Mouse (Mus musculus) bone marrow macrophage, adult 2 months (primary cell): ENCODE data around the gene Fam57a. TPM values are rescaled to one million over a fixed set of nuclear protein-coding genes. Genes with fewer than 3 reads are reported as not detected.

Source experiments
- H3K27ac ChIP-seq: 2 replicates; pipeline ENCODE4 v1.5.1; 2012; ENCODE audit warnings: low read depth, low read length; ENCODE audit not compliant: insufficient read depth
- H3K4me1 ChIP-seq: 2 replicates; pipeline ENCODE4 v1.6.1; 2012; ENCODE audit warnings: low read length; ENCODE audit not compliant: control insufficient read depth, insufficient read depth
- H3K4me3 ChIP-seq: 2 replicates; pipeline ENCODE4 v1.5.1; 2012; ENCODE audit warnings: mild to moderate bottlenecking, low read length, moderate library complexity; ENCODE audit not compliant: insufficient read depth
- CTCF ChIP-seq: IDR thresholded peaks from 2 replicates; pipeline ENCODE4 v1.5.1; 2012; ENCODE audit warnings: low read depth, mild to moderate bottlenecking, low read length, moderate library complexity
- POLR2A ChIP-seq: IDR thresholded peaks from 2 replicates; pipeline ENCODE4 v1.6.1; 2012; ENCODE audit warnings: mild to moderate bottlenecking, low read depth, low read length, borderline replicate concordance
- polyA plus RNA-seq: library from polyadenylated mRNA; stranded (reverse); fragments of >200 nt; gene quantifications from 2 replicates; pipeline ENCODE4 v1.2.4, GENCODE M21; 2012; ENCODE audit not compliant: missing spikeins, insufficient read depth, insufficient read length

The Fam57a gene
- polyA plus RNA-seq, 1 experiment, result 2.1 TPM

DNA sequence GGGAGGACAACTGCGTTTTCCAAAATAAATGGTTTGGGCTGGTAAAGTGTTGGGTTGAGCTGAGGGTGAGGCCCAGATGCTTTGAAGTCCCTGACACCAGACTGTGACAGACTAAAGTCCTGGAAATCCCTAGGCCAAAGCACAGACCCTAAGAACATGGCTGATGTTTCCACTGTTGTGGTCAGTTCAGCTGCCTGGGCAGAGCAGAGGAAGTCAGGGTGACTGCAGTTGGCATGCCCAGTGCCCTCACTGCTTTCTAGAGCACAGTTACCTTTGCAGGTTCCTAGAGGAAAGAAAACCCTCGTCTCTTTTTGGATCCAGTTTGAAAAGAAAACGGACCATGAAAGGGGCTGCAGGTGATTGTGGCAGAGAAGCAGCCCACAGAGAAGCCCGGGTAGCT is 77.9 kb downstream of the Fam57a start:
- Histone ChIP-seq H3K27ac (no peak overlapping the region), H3K4me3 (no peak overlapping the region), H3K4me1 (no peaks in the 10 kb centered on the region; the same call in 1 of the 2 replicates)
- TF ChIP-seq CTCF (no peak), POLR2A (no peak)

DNA sequence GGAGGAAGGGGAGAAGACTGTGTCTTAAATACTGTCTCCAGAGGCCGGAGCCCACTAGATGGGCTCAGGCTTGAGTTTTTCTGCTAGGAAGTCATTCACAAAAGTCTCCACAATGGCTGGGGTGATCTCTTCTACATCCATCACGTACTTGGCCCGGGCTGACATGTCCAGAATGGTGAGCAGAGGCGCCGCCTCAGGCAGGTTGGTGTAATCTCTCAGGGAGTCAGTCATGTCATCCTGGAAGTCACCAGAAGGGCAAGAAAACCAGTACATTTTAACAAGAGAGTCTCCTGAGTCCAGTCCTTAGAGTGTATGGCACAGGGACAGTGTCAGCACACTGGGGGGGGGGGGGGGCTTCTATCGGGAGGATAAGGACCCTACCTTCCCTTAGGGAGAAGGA is 79.0 kb downstream of the Fam57a start:
- Histone ChIP-seq H3K4me1 (no peaks in the 10 kb centered on the region; the same call in 1 of the 2 replicates), H3K27ac (no peak overlapping the region), H3K4me3 (no peak overlapping the region)
- TF ChIP-seq CTCF, result no peak
- TF ChIP-seq POLR2A, result no peak

DNA sequence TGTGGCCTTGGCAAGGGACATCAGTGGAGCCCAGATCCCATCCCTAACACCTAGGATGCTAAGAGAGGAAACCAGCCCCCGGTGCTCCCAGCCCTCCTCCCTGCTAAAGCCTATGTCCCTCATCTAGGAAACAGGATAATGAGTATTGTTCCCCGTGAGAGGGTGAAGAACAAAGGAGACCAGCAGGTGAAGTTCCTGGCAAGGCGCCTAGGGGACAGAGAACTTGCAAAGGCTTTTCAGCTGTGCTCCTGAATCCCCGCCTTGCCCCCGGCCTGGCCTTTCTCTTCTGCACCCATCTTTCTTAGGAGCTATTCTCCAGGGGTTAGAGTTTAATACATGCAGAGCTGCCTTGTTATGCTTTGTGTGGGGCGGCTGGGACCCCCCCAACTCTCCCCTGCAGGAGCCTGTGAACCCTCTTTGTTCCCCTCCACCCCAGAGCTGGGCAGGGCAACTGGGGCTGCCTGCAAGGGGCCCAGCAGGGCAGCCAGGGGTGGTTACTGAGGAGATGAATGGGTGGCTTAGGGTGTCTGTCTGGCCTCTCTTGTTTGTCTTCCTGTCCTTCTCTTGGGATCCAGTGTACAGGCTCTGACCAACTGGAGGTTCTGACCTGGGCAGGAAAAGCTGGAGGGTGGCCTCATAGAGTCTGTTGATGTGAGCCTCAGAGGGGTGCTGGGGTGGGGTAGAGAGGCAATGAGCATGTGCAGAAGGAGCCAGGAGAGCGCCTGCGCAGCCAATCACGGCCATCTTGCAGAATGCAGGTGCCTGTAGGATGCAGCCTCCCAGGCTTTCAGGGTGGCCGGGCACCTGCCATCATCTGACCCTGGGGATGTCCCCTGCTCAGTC is 81.0 kb downstream of the Fam57a start:
- no peak overlapping the region for H3K27ac ChIP-seq
- TF ChIP-seq POLR2A (no peak), CTCF (no peak)

DNA sequence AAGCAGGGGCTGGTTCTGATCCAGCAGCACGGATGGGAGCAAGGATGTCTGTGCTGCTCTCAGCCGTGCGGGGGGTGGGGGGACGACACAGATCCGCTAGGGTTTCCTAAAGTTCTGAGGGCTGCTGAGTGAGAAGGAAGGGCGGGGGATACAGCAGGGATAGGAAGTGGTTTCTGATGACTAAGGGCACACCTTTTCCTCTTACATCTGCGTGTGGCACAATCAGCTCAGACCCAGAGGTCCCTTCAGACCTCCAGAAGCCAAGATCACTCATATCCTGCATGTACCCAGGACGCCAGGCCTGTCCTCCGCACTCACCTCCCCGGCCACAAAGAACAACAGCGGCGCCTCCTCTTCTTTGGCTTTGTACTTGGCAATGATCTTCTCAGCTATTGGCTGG is 81.8 kb downstream of the Fam57a start:
- TF ChIP-seq POLR2A, result no peak
- TF ChIP-seq CTCF, result no peak
- no peak overlapping the region for H3K4me3 ChIP-seq
- H3K27ac ChIP-seq, result no peak overlapping the region
- H3K4me1 ChIP-seq, result no peaks in the 10 kb centered on the region; the same call in 1 of the 2 replicates

More for the DNA sequence above, 81.0 kb downstream of the Fam57a start:
- Histone ChIP-seq H3K4me3 (no peak overlapping the region), H3K4me1 (no peaks in the 10 kb centered on the region; the same call in 1 of the 2 replicates)

DNA sequence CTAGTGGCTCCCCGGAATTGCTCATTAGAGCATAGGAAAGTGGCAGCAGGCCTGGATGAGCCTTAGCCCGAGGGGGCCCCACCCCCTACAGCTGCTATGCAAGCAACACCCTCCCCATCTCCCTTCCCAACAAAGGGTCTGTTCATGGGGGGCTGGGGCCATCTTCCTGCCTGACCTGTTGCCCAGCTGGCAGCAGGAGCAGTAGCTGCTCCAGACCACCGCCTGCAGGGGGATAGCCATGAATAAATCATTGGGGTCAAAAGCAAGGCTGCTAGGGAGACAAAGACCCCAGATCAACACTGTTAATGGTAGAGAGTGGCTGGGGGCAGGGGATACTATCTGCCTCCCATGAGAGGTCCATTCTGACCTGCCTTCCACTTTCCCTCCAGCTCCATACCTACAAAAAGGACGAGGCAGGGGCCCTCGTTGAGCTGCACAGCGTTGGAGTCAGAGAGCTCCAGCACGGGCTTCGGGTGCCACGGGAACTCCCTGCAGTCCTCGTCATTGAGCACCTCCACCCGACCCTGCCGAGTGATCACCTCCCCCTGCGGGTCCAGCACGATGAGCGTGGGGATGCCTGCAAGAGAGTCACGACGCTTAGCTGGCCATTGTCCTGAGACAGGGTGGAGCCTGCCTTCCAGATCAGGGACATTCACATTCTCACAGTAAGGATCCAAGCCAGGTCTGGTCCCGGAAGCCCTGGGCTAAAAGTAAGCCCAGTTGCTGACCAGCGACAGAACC is 83.3 kb downstream of the Fam57a start:
- no peak for TF ChIP-seq CTCF
- no peak for TF ChIP-seq POLR2A
- Histone ChIP-seq H3K4me3 (no peak overlapping the region), H3K4me1 (no peaks in the 10 kb centered on the region; the same call in 1 of the 2 replicates), H3K27ac (no peak overlapping the region)

Other genes with a start within 250 kb of the Fam57a start
- not detected in 2 replicates for gene Rph3al, start 241.2 kb upstream of the Fam57a start, polyA plus RNA-seq
- not detected in 2 replicates for gene 1700016K19Rik, start 179.8 kb upstream of the Fam57a start, polyA plus RNA-seq
- not detected in 2 replicates for gene Rflnb, start 151.9 kb upstream of the Fam57a start, polyA plus RNA-seq
- 40.7 and 47.9 TPM in 2 replicates for gene Vps53, start within 50 bp of the Fam57a start, polyA plus RNA-seq
- gene Dbil5, start 37.9 kb downstream of the Fam57a start, polyA plus RNA-seq, result not detected in 2 replicates
- gene Gemin4, start 38.0 kb downstream of the Fam57a start, polyA plus RNA-seq, result 1.6 and 3.2 TPM in 2 replicates
- gene Mrm3, start 64.0 kb downstream of the Fam57a start, polyA plus RNA-seq, result 3.2 and 3.4 TPM in 2 replicates
- 40.0 and 53.4 TPM in 2 replicates for gene Glod4, start 64.1 kb downstream of the Fam57a start, polyA plus RNA-seq
- 0.35 TPM in 1 of 2 replicates, not detected in the other for gene Nxn, start 219.5 kb downstream of the Fam57a start, polyA plus RNA-seq
- 15.1 and 15.5 TPM in 2 replicates for gene Timm22, start 227.3 kb downstream of the Fam57a start, polyA plus RNA-seq